Mouse (Mus musculus): ENCODE results near the gene Pip4k2a.

The Pip4k2a gene

GRCm38 (mm10) chr2:18801281-18801862 is 196.6 kb downstream of the Pip4k2a start:
- ATAC-seq (ENCODE audit: insufficient number of reproducible peaks, low FRiP score, low TSS enrichment) = no peak

GRCm38 (mm10) chr2:18800646-18801251 is 197.2 kb downstream of the Pip4k2a start:
- ATAC-seq (ENCODE audit: insufficient number of reproducible peaks, low FRiP score, low TSS enrichment) = no peak

GRCm38 (mm10) chr2:18799966-18800645 is 197.8 kb downstream of the Pip4k2a start:
- ATAC-seq (ENCODE audit: insufficient number of reproducible peaks, low FRiP score, low TSS enrichment) = peak; percentile 65

GRCm38 (mm10) chr2:18799265-18799965 is 198.5 kb downstream of the Pip4k2a start:
- ATAC-seq (ENCODE audit: insufficient number of reproducible peaks, low FRiP score, low TSS enrichment) = peak; percentile 12; the same call in 1 of the 2 replicates

GRCm38 (mm10) chr2:18797776-18798175 is 200.2 kb downstream of the Pip4k2a start:
- no peak for ATAC-seq (ENCODE audit: insufficient number of reproducible peaks, low FRiP score, low TSS enrichment)

- ATAC-seq (ENCODE audit: insufficient number of reproducible peaks, low FRiP score, low TSS enrichment) = no peak
Measured at GRCm38 (mm10) chr2:18794261-18794660, 203.7 kb downstream of the Pip4k2a start.
